Mouse (Mus musculus) stomach, postnatal 0 days (tissue): ENCODE measurements at regions not wholly inside any gene's neighbourhood (a gene's known extent, or its start where the extent isn't known, plus 50 kb on each side); places are given as distances from the start of the nearest gene placed in this dataset.

Source experiments
- CTCF ChIP-seq: IDR thresholded peaks from 2 replicates; pipeline ENCODE4 v1.5.1; 2016; ENCODE audit warnings: antibody characterized with exemption, low read depth, mild to moderate bottlenecking, moderate library complexity
- EP300 ChIP-seq: optimal IDR thresholded peaks from 2 replicates; pipeline ENCODE3; 2016; ENCODE audit warnings: antibody characterized with exemption

DNA sequence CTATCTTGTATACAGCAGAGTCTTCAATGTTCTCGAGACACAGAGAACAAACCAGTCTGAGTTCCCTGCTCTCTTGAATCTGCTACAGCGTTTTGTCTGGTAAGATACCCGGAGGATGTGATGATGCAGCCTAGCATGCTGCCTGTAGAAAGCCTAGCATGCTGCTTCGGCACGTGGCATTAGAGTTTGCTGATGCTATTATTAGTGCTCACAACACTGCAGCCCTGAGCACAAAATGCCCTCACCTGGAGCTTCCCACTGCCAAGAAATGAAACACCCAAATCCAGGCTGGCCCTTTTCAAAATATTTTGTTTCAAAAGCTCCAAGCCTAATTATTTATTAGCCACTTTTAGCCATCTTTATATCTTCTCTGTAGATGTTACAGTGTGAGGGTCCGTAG lies 634.3 kb downstream of the Tox3 start:
- TF ChIP-seq CTCF, result no peak
- no peak for TF ChIP-seq EP300
